Mouse (Mus musculus): ENCODE measurements around the gene Stard13.

DNA sequence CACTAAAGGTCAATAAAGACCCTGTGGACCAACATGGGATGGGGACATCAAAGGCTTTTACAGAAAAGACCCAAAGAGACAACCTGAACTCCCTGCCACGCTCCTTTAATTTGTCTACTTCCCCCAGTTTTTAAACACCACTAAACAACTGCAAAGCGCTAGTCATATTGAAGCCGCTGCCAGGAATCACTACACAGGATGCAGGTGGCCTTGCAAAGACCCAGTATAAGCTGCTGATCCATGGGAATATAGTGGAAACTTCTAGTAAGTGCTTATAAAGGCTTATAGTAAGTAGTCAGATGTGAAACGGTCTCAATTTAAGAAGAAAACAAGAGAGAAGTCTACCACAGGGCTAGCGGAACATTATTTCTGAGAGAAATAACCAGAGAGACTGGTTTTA is 42.9 kb downstream of the Stard13 start:
- TF ChIP-seq POLR2A (IDR thresholded peaks at IDR 0.05; ENCODE audit: low read depth, low read length) (no peak), CTCF (IDR thresholded peaks at IDR 0.05; ENCODE audit: extremely low read depth, insufficient read depth, insufficient read length, insufficient replicate concordance) (no peak)
